Mouse (Mus musculus) adrenal gland, adult 8-10 months (tissue): ENCODE data around the gene Brip1. TPM values are rescaled to one million over a fixed set of nuclear protein-coding genes. Genes with fewer than 3 reads are reported as not detected.

ENCODE experiments used
- DNase-seq: peaks from one replicate; pipeline ENCODE4 v3.0.0; 2022
- total RNA-seq, 4 experiments: library from RNA; stranded (reverse); gene quantifications; 2 replicates each; pipeline ENCODE4 v1.2.4; 2022

Brip1 gene
- total RNA-seq, 4 experiments from 2014 or later, result 0.49 to 1.1 (median 0.86) TPM

DNA sequence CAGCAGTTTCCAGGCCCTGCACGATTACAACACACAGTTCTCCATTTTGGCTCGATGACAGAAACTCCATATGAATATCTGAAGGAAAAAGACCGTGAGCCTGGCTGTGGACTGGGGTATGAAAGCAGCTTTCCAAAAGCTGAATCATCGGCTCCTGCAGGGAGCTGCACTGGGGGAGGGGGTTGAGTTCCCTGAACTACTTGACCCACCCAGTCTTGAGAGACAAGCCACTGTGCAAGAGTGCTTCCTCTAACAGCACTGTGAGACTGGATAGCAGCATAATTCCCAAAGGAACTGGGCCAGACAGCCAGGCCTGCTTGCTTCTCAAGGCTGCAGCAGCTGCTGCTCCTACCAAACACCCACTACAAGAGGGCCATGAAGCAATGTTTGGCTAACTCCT is 178.6 kb downstream of the Brip1 start:
- DNase-seq, result no peak

DNA sequence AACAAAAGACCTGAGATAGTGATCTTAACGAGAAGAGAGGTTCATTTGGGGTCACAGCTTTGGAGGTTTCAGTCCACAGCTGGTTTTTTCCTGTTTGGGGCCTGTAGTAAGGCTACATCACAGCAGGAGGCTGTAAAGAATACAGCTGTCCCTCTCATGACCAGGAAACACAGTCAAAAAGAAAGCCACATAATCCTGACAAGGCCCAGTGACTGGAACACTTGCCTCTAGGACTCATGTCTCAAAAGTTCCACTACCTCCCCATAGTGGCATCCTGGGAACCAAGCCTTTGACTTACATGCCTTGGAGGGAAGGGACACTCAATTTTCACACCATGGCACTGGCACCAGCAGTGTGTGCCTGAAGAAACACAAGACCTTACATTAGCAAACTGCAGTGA is 181.0 kb downstream of the Brip1 start:
- no peak for DNase-seq

GRCm38 (mm10) chr11:86016242-86016641 is 184.8 kb downstream of the Brip1 start:
- DNase-seq, result no peak

- DNase-seq, result no peak
These were observed 187.9 kb downstream of the Brip1 start for GRCm38 (mm10) chr11:86013087-86013486.

- DNase-seq, result no peak
These were observed 190.5 kb downstream of the Brip1 start for GRCm38 (mm10) chr11:86010458-86010857.

GRCm38 (mm10) chr11:86008211-86008905 is 192.6 kb downstream of the Brip1 start:
- no peak for DNase-seq

Other genes with a start within 250 kb of the Brip1 start
- gene Ints2, start 56.4 kb upstream of the Brip1 start, total RNA-seq, result 10 to 100 TPM; 22.4 to 32.1 (median 30.2) TPM
- 10 to 100 TPM; 38.2 to 62.7 (median 52.8) TPM for gene Med13, start 156.4 kb upstream of the Brip1 start, total RNA-seq